Mouse (Mus musculus) ES-Bruce4 (cell line): ENCODE data around the gene Epha2. TPM values are rescaled to one million over a fixed set of nuclear protein-coding genes. Genes with fewer than 3 reads are reported as not detected.

ENCODE experiments used
- H3K27ac ChIP-seq: 2 replicates; pipeline ENCODE4 v1.5.1; 2012; ENCODE audit warnings: low read length, inconsistent platforms; ENCODE audit not compliant: insufficient read depth
- H3K27me3 ChIP-seq: 2 replicates; pipeline ENCODE4 v1.6.1; 2012; ENCODE audit warnings: mild to moderate bottlenecking, low read length, inconsistent platforms; ENCODE audit not compliant: control insufficient read depth, poor library complexity, insufficient read depth, severe bottlenecking
- H3K36me3 ChIP-seq: 2 replicates; pipeline ENCODE4 v1.6.1; 2012; ENCODE audit warnings: inconsistent platforms, mild to moderate bottlenecking, low read length, moderate library complexity; ENCODE audit not compliant: control insufficient read depth, poor library complexity, insufficient read depth, severe bottlenecking
- H3K4me1 ChIP-seq: one replicate; pipeline ENCODE4 v1.8.1; 2011; ENCODE audit warnings: low read length; ENCODE audit not compliant: control insufficient read depth, insufficient read depth
- H3K4me3 ChIP-seq: 2 replicates; pipeline ENCODE4 v1.5.1; 2011; ENCODE audit warnings: low read depth, mild to moderate bottlenecking, low read length
- H3K9ac ChIP-seq: 2 replicates; pipeline ENCODE4 v1.6.1; 2012; ENCODE audit warnings: low read depth, mild to moderate bottlenecking, inconsistent platforms; ENCODE audit not compliant: poor library complexity, severe bottlenecking
- H3K9me3 ChIP-seq: replicated peaks from 2 replicates; pipeline ENCODE4 v1.6.1; 2012; ENCODE audit warnings: mild to moderate bottlenecking, low read length, inconsistent platforms; ENCODE audit not compliant: control insufficient read depth, poor library complexity, insufficient read depth, severe bottlenecking
- CTCF ChIP-seq: IDR thresholded peaks from one replicate; pipeline ENCODE4 v1.8.1; 2011; ENCODE audit warnings: low read depth, low read length
- EP300 ChIP-seq: IDR thresholded peaks from 2 replicates; pipeline ENCODE4 v1.6.1; 2011; ENCODE audit warnings: low read depth, low read length; ENCODE audit not compliant: insufficient read depth
- POLR2A ChIP-seq: IDR thresholded peaks from one replicate; pipeline ENCODE4 v1.8.1; 2011; ENCODE audit warnings: low read length; ENCODE audit not compliant: insufficient read depth
- polyA plus RNA-seq: library from polyadenylated mRNA; stranded (reverse); fragments of >200 nt; gene quantifications from 2 replicates; pipeline ENCODE4 v1.2.4, GENCODE M21; 2011; ENCODE audit warnings: low read depth; ENCODE audit not compliant: missing spikeins, insufficient read depth, insufficient read length

Epha2 gene
- polyA plus RNA-seq, 1 experiment = 44.7 TPM

- Histone ChIP-seq H3K27me3 (no peaks in the 10 kb centered on the region), H3K36me3 (no peaks in the 10 kb centered on the region), H3K9me3 (no peaks in the 10 kb centered on the region), H3K4me1 (peaks cover 24% of the 10 kb centered on the region), H3K9ac (peak overlapping the region; percentile 76), H3K4me3 (no peak overlapping the region), H3K27ac (peak overlapping the region; percentile 96)
- TF ChIP-seq CTCF (no peak), EP300 (peak; percentile 99), POLR2A (no peak)
These were observed 16.6 kb upstream of the Epha2 start for GRCm38 (mm10) chr4:141284486-141284885.

- H3K27me3 ChIP-seq = no peaks in the 10 kb centered on the region
- H3K4me1 ChIP-seq = peaks cover 28% of the 10 kb centered on the region
- peak overlapping the region; percentile 64 for H3K4me3 ChIP-seq
- H3K9ac ChIP-seq = peak overlapping the region; percentile 76
- no peaks in the 10 kb centered on the region for H3K9me3 ChIP-seq
- no peaks in the 10 kb centered on the region for H3K36me3 ChIP-seq
- peak overlapping the region; percentile 96 for H3K27ac ChIP-seq
- TF ChIP-seq EP300 = peak; percentile 91
- no peak for TF ChIP-seq POLR2A
- no peak for TF ChIP-seq CTCF
These were observed 15.9 kb upstream of the Epha2 start for GRCm38 (mm10) chr4:141285128-141285527.

DNA sequence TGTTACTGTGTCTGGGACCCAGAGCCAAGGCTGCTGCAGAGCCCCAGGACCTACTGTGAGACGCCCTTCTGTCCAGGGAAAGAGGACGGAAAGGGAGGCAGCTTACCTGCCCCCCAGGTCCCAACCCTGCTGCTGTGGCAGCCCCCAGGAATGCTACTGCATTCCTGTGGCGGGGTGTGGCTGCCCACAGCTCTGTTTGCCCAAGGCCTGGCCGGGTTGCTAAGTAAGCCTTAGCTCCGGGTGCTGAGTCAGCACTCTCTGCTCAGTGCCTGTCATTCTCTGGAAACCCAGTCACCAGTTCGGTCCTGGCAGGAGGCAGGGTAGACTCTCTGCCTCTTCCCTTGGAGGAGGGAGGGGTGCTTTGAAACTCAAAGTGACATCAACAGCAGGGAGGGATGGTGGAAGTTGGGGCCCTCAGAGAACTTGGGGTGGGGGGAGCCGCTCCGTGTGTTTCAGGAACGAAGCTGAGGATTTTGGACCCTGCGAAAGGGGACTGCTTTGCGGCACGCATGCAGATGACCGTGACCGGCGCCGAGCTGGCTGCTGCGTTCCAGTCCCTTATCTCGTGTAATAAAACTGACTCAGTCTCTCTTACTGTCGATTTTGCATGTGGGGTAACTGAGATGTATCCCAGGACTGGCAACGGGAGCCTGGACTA lies 14.1 kb upstream of the Epha2 start:
- Histone ChIP-seq H3K27ac (peak overlapping the region; percentile 97), H3K4me1 (peaks cover 26% of the 10 kb centered on the region), H3K4me3 (peak overlapping the region; percentile 44), H3K9me3 (no peaks in the 10 kb centered on the region), H3K27me3 (no peaks in the 10 kb centered on the region), H3K36me3 (no peaks in the 10 kb centered on the region), H3K9ac (peak overlapping the region; percentile 71)
- TF ChIP-seq POLR2A (no peak), CTCF (no peak), EP300 (peak; percentile 98)

GRCm38 (mm10) chr4:141287518-141288004 lies 13.5 kb upstream of the Epha2 start:
- H3K36me3 ChIP-seq = no peaks in the 10 kb centered on the region
- H3K4me3 ChIP-seq = peak overlapping the region; percentile 8
- peaks cover 29% of the 10 kb centered on the region for H3K4me1 ChIP-seq
- H3K27me3 ChIP-seq = no peaks in the 10 kb centered on the region
- no peaks in the 10 kb centered on the region for H3K9me3 ChIP-seq
- TF ChIP-seq CTCF (no peak), EP300 (no peak; the same call in 1 of the 2 replicates)
- peak overlapping the region; percentile 88 for H3K27ac ChIP-seq
- H3K9ac ChIP-seq = peak overlapping the region; percentile 69

GRCm38 (mm10) chr4:141288152-141288551 lies 12.9 kb upstream of the Epha2 start:
- H3K4me3 ChIP-seq = peak overlapping the region; percentile 19
- no peaks in the 10 kb centered on the region for H3K27me3 ChIP-seq
- H3K9ac ChIP-seq = peak overlapping the region; percentile 69
- TF ChIP-seq POLR2A = no peak
- peak; percentile 92 for TF ChIP-seq EP300
- H3K36me3 ChIP-seq = no peaks in the 10 kb centered on the region
- no peaks in the 10 kb centered on the region for H3K9me3 ChIP-seq
- H3K27ac ChIP-seq = peak overlapping the region; percentile 88
- peaks cover 35% of the 10 kb centered on the region for H3K4me1 ChIP-seq

DNA sequence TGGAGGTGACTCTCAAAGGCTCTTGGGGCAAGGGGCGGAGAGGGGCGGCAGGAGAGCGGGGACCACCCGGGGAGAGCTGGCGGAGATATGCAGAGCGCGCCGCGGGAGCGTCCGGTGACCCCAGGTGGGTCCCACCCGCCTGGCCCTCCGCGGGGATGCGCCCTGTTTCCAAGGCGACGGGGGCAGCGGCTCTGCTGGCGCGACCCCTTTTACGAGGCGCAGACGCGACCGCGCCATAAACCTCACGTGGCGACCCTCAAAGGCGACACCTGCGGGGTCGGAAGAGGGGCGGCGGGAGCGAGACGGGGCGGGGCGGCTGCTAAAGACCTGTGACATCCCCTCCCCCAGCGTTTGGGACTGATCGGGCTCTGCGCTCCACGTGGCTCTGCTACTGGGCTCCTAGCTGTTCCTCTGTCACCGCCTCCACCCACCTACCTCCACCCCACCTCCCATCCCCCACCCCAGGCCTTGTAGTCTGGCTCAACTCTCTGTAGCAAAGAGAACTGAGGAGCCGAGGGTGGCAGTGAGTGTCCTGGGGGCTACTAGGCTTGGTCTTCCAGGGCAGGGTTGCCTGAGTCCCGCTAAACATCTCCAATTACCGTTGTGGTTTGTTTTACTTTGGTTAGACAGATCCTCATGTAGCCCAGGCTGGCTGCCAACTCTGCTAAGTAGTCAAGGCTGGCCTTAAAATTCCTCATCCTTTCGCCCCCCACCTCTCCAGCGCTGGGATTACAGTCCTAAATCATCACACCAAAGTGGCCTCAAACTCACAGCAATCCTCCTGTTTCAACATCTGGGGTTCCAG lies 9.3 kb upstream of the Epha2 start:
- no peaks in the 10 kb centered on the region for H3K36me3 ChIP-seq
- peak overlapping the region; percentile 23 for H3K4me3 ChIP-seq
- H3K27ac ChIP-seq = peak overlapping the region; percentile 85
- TF ChIP-seq EP300 (peak; percentile 93), CTCF (no peak), POLR2A (no peak)
- no peaks in the 10 kb centered on the region for H3K27me3 ChIP-seq
- H3K9me3 ChIP-seq = no peaks in the 10 kb centered on the region
- peak overlapping the region; percentile 61 for H3K9ac ChIP-seq
- peaks cover 40% of the 10 kb centered on the region for H3K4me1 ChIP-seq
